Mouse (Mus musculus) neural tube, embryonic 15.5 days (tissue): ENCODE data around the gene Nsf. TPM values are rescaled to one million over a fixed set of nuclear protein-coding genes. Genes with fewer than 3 reads are reported as not detected.
A peak's percentile ranks its signal among the peaks of the same experiment; 100 is the strongest.
"Not testable (repeated sequence)": the region's sequence is repeated elsewhere in the genome, so short reads cannot be mapped to it uniquely, and the experiment has no call there.

ENCODE experiments used
- ATAC-seq: fragments of 200-750 bp; cut with Nextera tagmentation; 2 replicates; pipeline ENCODE4 v1.8.0; 2017; ENCODE audit warnings: mild to moderate bottlenecking, moderate TSS enrichment, moderate library complexity; ENCODE audit not compliant: low FRiP score
- H3K27ac ChIP-seq: fragments of 300-500 bp; sonication (generic); replicated peaks from 2 replicates; pipeline ENCODE4 v1.5.1; 2015; ENCODE audit warnings: mild to moderate bottlenecking, inconsistent platforms
- H3K27me3 ChIP-seq: fragments of 300-500 bp; sonication (generic); replicated peaks from 2 replicates; pipeline ENCODE4 v1.6.1; 2015; ENCODE audit warnings: inconsistent platforms
- H3K36me3 ChIP-seq: fragments of 300-500 bp; sonication (generic); 2 replicates; pipeline ENCODE4 v1.6.1; 2015; ENCODE audit warnings: inconsistent platforms
- H3K4me1 ChIP-seq: fragments of 300-500 bp; sonication (generic); 2 replicates; pipeline ENCODE4 v1.6.1; 2015; ENCODE audit warnings: inconsistent platforms
- H3K4me2 ChIP-seq: fragments of 300-500 bp; sonication (generic); 2 replicates; pipeline ENCODE4 v1.6.1; 2015; ENCODE audit warnings: inconsistent platforms, mild to moderate bottlenecking, moderate library complexity
- H3K4me3 ChIP-seq: fragments of 300-500 bp; sonication (generic); replicated peaks from 2 replicates; pipeline ENCODE4 v1.5.1; 2015; ENCODE audit warnings: mild to moderate bottlenecking, inconsistent platforms
- H3K9ac ChIP-seq: fragments of 300-500 bp; sonication (generic); replicated peaks from 2 replicates; pipeline ENCODE4 v1.6.1; 2015; ENCODE audit warnings: mild to moderate bottlenecking, inconsistent platforms
- H3K9me3 ChIP-seq: fragments of 300-500 bp; sonication (generic); replicated peaks from 2 replicates; pipeline ENCODE4 v1.6.1; 2016; ENCODE audit warnings: inconsistent platforms
- WGBS: fragments of 180-500 bp; shearing (Covaris S2); methylation state at CpG from one replicate; pipeline ENCODE4 v1.1.7; 2015; ENCODE audit warnings: mixed read lengths; 5-methylcytosine and 5-hydroxymethylcytosine counted together
- polyA plus RNA-seq: library from polyadenylated mRNA; unstranded; fragments of >200 nt; fragmentation: Nextera tagmentation; extraction: Ambion mirVana; gene quantifications from 2 replicates; pipeline ENCODE4 v1.2.1, GENCODE M21; 2015

Gene Nsf
- 231 and 244 TPM in 2 replicates for polyA plus RNA-seq

GRCm38 (mm10) chr11:103953896-103954292, at the start of gene Nsf:
Nsf (minus strand) TSS chr11:103954056.
- Histone ChIP-seq H3K36me3 (no peaks in the 10 kb centered on the region), H3K9ac (peak within 1 kb of the TSS; percentile 95), H3K4me2 (peak within 1 kb of the TSS; percentile 66), H3K27ac (peak within 1 kb of the TSS; percentile 86), H3K4me1 (peaks cover 28% of the 10 kb centered on the region), H3K4me3 (peak within 1 kb of the TSS; percentile 82), H3K9me3 (no peaks in the 10 kb centered on the region), H3K27me3 (no peaks in the 10 kb centered on the region)
- under 1% methylated on average over 53 of the region's 53 CpGs for WGBS
- ATAC-seq = peak; percentile 95

GRCm38 (mm10) chr11:104003397-104003796, 49.5 kb upstream of the Nsf start:
- Histone ChIP-seq H3K27me3 (no peaks in the 10 kb centered on the region), H3K27ac (no peak overlapping the region), H3K36me3 (no peaks in the 10 kb centered on the region), H3K9me3 (no peaks in the 10 kb centered on the region), H3K4me3 (no peak overlapping the region), H3K4me1 (no peaks in the 10 kb centered on the region), H3K4me2 (no peak overlapping the region), H3K9ac (no peak overlapping the region)
- WGBS = 77% methylated on average over 9 of the region's 9 CpGs
- no peak for ATAC-seq

GRCm38 (mm10) chr11:104002191-104002590, 48.3 kb upstream of the Nsf start:
- Histone ChIP-seq H3K4me1 (no peaks in the 10 kb centered on the region), H3K4me2 (no peak overlapping the region), H3K27me3 (no peaks in the 10 kb centered on the region), H3K4me3 (no peak overlapping the region), H3K9me3 (no peaks in the 10 kb centered on the region), H3K9ac (no peak overlapping the region), H3K36me3 (no peaks in the 10 kb centered on the region), H3K27ac (no peak overlapping the region)
- ATAC-seq = no peak
- WGBS = 94% methylated on average over 5 of the region's 5 CpGs

DNA sequence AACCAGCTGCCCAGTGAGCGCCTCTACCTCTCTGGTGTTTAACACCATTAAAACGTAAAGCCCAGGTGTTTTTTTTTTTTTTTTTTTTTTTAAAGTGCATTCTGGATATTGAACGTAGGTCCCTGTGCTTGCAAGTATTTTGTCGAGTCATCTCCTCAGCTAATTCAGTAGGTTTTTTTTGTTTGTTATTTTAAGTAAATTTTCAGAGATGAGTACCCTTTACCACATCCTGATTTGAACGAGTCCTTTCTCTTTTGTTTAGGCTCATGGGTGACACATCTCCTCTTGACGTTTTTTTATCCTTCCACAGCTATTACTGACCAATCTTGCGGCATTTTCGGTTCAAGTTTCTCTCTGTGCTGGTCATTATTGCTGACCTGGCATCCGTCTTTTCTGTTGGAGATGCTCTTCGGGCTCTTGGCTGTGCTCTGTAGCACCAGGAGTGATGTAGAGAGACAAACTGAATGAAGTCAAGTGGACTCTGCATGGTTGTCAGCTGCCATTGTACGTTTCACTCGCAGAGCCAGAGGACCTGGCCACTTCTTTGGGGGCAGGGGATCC, 47.6 kb upstream of the Nsf start:
- no peaks in the 10 kb centered on the region for H3K27me3 ChIP-seq
- no peak overlapping the region for H3K27ac ChIP-seq
- no peak for ATAC-seq
- no peak overlapping the region for H3K9ac ChIP-seq
- no peaks in the 10 kb centered on the region for H3K36me3 ChIP-seq
- WGBS = 86% methylated on average over 12 of the region's 12 CpGs
- H3K4me2 ChIP-seq = no peak overlapping the region
- no peak overlapping the region for H3K4me3 ChIP-seq
- no peaks in the 10 kb centered on the region for H3K4me1 ChIP-seq
- no peaks in the 10 kb centered on the region for H3K9me3 ChIP-seq

DNA sequence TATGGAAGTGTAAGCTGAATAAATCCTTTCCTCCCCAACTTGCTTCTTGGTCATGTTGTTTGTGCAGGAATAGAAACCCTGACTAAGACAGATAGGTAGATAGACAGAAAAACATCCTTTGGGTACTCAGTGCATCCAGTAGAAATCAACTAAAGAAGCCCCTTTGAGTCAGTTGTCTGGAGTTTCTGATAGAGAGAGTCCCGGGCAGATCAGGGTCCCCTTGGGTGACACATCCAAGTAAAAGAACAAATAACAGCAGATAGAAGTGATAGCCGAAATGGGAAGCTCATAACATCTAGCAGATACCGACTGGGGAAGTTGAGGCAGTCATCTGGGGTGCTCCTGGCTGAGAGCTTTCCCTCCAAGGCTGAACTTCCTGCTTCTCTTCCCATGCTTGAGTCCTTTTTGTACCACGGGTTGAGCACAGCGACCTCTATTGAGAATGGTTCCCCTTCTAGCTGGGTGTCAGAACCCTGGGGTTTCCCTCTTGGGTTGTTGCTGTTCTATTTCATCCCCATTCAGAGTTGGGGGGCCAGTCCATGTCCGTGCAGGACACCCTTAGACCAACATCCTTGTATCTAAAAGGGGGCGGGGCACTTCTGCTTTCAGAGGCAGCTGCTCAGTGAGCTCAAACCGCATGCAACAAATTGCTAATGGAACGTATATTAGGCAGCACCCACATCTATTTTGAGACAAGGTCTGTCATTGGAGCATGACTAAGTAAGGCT, 47.0 kb upstream of the Nsf start:
- Histone ChIP-seq H3K4me3 (no peak overlapping the region), H3K4me2 (no peak overlapping the region), H3K27ac (no peak overlapping the region), H3K9ac (no peak overlapping the region), H3K36me3 (no peaks in the 10 kb centered on the region), H3K9me3 (no peaks in the 10 kb centered on the region), H3K27me3 (no peaks in the 10 kb centered on the region), H3K4me1 (no peaks in the 10 kb centered on the region)
- no peak for ATAC-seq
- WGBS = 72% methylated on average over 9 of the region's 9 CpGs

- ATAC-seq = no peak
- Histone ChIP-seq H3K9me3 (no peaks in the 10 kb centered on the region), H3K27ac (no peak overlapping the region), H3K36me3 (no peaks in the 10 kb centered on the region), H3K4me3 (no peak overlapping the region), H3K27me3 (no peaks in the 10 kb centered on the region), H3K4me2 (no peak overlapping the region), H3K9ac (no peak overlapping the region), H3K4me1 (no peaks in the 10 kb centered on the region)
- 73% methylated on average over 5 of the region's 5 CpGs for WGBS
Observed at GRCm38 (mm10) chr11:103998737-103999136, 44.9 kb upstream of the Nsf start.

DNA sequence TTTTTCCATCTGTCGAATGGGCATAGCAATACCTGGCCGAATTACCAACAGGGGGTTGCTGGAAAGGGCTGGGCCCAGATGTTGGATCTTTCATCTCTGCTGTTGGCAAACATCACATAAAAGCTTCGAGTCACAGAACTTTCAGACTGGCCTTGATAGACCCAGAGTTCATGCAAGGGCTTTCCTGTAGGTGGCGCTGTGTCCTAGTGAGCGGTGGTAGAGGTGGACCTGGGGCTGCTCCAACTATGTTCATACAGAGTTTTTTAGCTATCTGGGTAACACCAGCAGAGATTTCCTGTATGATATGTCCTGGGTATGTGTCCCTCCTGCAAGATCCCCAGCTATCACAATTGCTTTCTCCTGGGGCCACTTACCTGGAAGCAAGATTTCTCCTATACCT, 43.5 kb upstream of the Nsf start:
- ATAC-seq = no peak
- Histone ChIP-seq H3K36me3 (no peaks in the 10 kb centered on the region), H3K9me3 (no peaks in the 10 kb centered on the region), H3K4me3 (no peak overlapping the region), H3K4me1 (no peaks in the 10 kb centered on the region), H3K4me2 (no peak overlapping the region), H3K27ac (no peak overlapping the region), H3K9ac (no peak overlapping the region), H3K27me3 (no peaks in the 10 kb centered on the region)
- 12% methylated on average over 5 of the region's 5 CpGs for WGBS

DNA sequence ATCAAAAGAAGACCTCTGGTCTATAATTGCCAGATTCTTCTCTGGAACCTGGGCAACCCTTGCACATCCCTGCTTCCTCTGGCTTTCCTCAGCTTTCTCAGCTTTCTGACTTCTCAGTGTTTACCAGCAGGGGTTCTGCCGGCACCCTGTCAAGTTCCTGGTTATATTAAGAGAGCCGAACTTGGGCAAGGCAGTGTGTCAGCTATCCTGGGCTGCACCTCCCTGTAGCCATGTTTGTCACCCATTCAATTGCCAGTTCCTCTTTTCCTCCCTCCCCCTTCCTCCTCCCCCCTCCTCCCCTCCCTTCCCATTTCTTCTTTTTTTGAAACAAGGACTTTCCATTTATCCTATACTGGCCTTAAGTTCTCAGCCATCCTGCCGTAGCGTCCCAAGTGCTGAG, 38.8 kb upstream of the Nsf start:
- Histone ChIP-seq H3K4me1 (no peaks in the 10 kb centered on the region), H3K27me3 (no peaks in the 10 kb centered on the region), H3K9me3 (no peaks in the 10 kb centered on the region), H3K9ac (no peak overlapping the region), H3K4me3 (no peak overlapping the region), H3K36me3 (no peaks in the 10 kb centered on the region), H3K27ac (no peak overlapping the region), H3K4me2 (no peak overlapping the region)
- ATAC-seq = no peak
- 84% methylated on average over 4 of the region's 4 CpGs for WGBS

GRCm38 (mm10) chr11:103990049-103990557, 36.2 kb upstream of the Nsf start:
- H3K4me1 ChIP-seq, H3K27me3 ChIP-seq, H3K9ac ChIP-seq, H3K27ac ChIP-seq, H3K9me3 ChIP-seq, H3K4me3 ChIP-seq: not testable (repeated sequence)
- H3K36me3 ChIP-seq = peaks cover 11% of the 10 kb centered on the region
- H3K4me2 ChIP-seq = 0 out of 2 replicates have a peak overlapping the region, but pooled peaks have one; percentile 13
- ATAC-seq = peak; percentile 67; the same call in 1 of the 2 replicates
- 13% methylated on average over 12 of the region's 12 CpGs for WGBS

GRCm38 (mm10) chr11:103987423-103987822, 33.6 kb upstream of the Nsf start:
- WGBS = 24% methylated on average over 8 of the region's 8 CpGs
- Histone ChIP-seq H3K36me3 (peaks cover 35% of the 10 kb centered on the region), H3K9ac (no peak overlapping the region), H3K27me3 (no peaks in the 10 kb centered on the region), H3K4me1 (no peaks in the 10 kb centered on the region), H3K9me3 (no peaks in the 10 kb centered on the region), H3K27ac (no peak overlapping the region), H3K4me3 (no peak overlapping the region), H3K4me2 (no peak overlapping the region)
- ATAC-seq = peak; percentile 78

DNA sequence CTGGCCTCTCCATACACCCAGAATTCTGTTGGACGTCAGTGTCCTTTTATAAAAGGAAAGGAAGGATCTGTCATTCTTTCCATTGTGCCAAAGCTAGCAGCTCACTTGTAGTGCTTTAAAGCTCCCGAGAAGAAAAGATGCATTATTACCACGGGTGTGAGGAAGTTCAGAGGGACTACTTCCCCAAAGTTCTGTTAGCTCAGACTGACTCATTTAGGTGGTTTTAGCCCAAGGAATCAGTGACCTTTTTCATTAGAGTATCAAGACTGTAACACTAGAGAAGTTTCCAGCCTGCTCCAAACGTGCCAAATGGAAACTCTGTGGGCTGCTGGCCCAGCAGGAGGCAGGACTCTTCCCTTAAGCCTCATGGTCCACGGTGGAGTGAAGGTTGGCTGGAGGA, 30.2 kb upstream of the Nsf start:
- no peak for ATAC-seq
- 73% methylated on average over 5 of the region's 5 CpGs for WGBS
- Histone ChIP-seq H3K4me1 (no peaks in the 10 kb centered on the region), H3K9me3 (no peaks in the 10 kb centered on the region), H3K27me3 (no peaks in the 10 kb centered on the region), H3K4me2 (no peak overlapping the region), H3K27ac (no peak overlapping the region), H3K36me3 (peaks cover 64% of the 10 kb centered on the region), H3K9ac (no peak overlapping the region), H3K4me3 (no peak overlapping the region)

- WGBS = 60% methylated on average over 5 of the region's 5 CpGs
- no peak overlapping the region for H3K4me3 ChIP-seq
Observed at GRCm38 (mm10) chr11:103981826-103982225, 28.0 kb upstream of the Nsf start.

More at GRCm38 (mm10) chr11:103981826-103982225, 28.0 kb upstream of the Nsf start:
- no peaks in the 10 kb centered on the region for H3K9me3 ChIP-seq
- H3K4me2 ChIP-seq = no peak overlapping the region
- peaks cover 69% of the 10 kb centered on the region for H3K36me3 ChIP-seq
- no peak overlapping the region for H3K27ac ChIP-seq
- H3K27me3 ChIP-seq = no peaks in the 10 kb centered on the region
- no peak for ATAC-seq
- H3K4me1 ChIP-seq = no peaks in the 10 kb centered on the region
- no peak overlapping the region for H3K9ac ChIP-seq
